Mouse (Mus musculus) liver, postnatal 0 days (tissue): ENCODE measurements at regions not wholly inside any gene's neighbourhood (a gene's known extent, or its start where the extent isn't known, plus 50 kb on each side); places are given as distances from the start of the nearest gene placed in this dataset.

Source experiments
- CTCF ChIP-seq: sonication (generic); IDR thresholded peaks from 2 replicates; pipeline ENCODE4 v1.5.1; 2016; ENCODE audit warnings: antibody characterized with exemption, low read depth
- EP300 ChIP-seq: IDR thresholded peaks from 2 replicates; pipeline ENCODE4 v1.6.1; 2016; ENCODE audit warnings: antibody characterized with exemption, low read depth, mild to moderate bottlenecking

GRCm38 (mm10) chr2:72736685-72737084 lies 243.6 kb downstream of the Sp3 start:
- TF ChIP-seq CTCF: no peak
- TF ChIP-seq EP300: no peak
